Mouse (Mus musculus) CH12.LX (cell line): ENCODE measurements around the gene Fosl1. TPM values are rescaled to one million over a fixed set of nuclear protein-coding genes. Genes with fewer than 3 reads are reported as not detected.

Source experiments
- DNase-seq: peaks from one replicate; pipeline ENCODE4 v3.0.0-alpha.2; 2013; ENCODE audit errors: extremely low read depth
- H3K27ac ChIP-seq: 2 replicates; pipeline ENCODE4 v1.5.1; 2012; ENCODE audit warnings: low read depth, mild to moderate bottlenecking, control low read depth, moderate library complexity; ENCODE audit not compliant: insufficient read depth
- H3K27me3 ChIP-seq: replicated peaks from 2 replicates; pipeline ENCODE3; 2012; ENCODE audit warnings: inconsistent platforms
- H3K36me3 ChIP-seq, 2 experiments: replicated peaks in 1 of 2; 2 replicates each; pipeline versions ENCODE3 to v1.6.1; 2012; ENCODE audit warnings: inconsistent platforms in 1 of 2, low read length in 1 of 2, mild to moderate bottlenecking in 1 of 2, mixed read lengths in 1 of 2, moderate library complexity in 1 of 2; ENCODE audit not compliant: control insufficient read depth in 1 of 2, insufficient read depth in 1 of 2
- H3K4me1 ChIP-seq, 2 experiments: 2 replicates each; pipeline ENCODE4 v1.6.1; 2012; ENCODE audit warnings: inconsistent platforms in 1 of 2, moderate library complexity in 1 of 2; ENCODE audit not compliant: insufficient read depth in 2 of 2, control insufficient read depth in 1 of 2
- H3K4me2 ChIP-seq: 2 replicates; pipeline ENCODE4 v1.6.1; 2012; ENCODE audit warnings: low read depth, mild to moderate bottlenecking, control low read depth; ENCODE audit not compliant: poor library complexity, insufficient read depth, severe bottlenecking
- H3K4me3 ChIP-seq, 3 experiments: fragments of 150-350 bp in 1 of 3; sonication (generic) in 1 of 3; replicated peaks in 1 of 3; 2 replicates each; pipeline versions ENCODE3 to v1.5.1; 2011 to 2012; ENCODE audit warnings: low read depth in 2 of 3, low read length in 2 of 3, mild to moderate bottlenecking in 2 of 3, moderate library complexity in 2 of 3, control low read depth in 1 of 3, improper control_type of control experiment in 1 of 3, inconsistent platforms in 1 of 3, mixed read lengths in 1 of 3; ENCODE audit not compliant: poor library complexity in 1 of 3
- H3K79me2 ChIP-seq: replicated peaks from 2 replicates; pipeline ENCODE4 v1.6.1; 2012; ENCODE audit warnings: mild to moderate bottlenecking, moderate library complexity; ENCODE audit not compliant: control insufficient read depth, poor library complexity, insufficient read depth, severe bottlenecking; ENCODE audit errors: extremely low read depth
- H3K9ac ChIP-seq: 2 replicates; pipeline ENCODE4 v1.6.1; 2012; ENCODE audit warnings: low read depth, mild to moderate bottlenecking, control low read depth, moderate library complexity; ENCODE audit not compliant: insufficient read depth
- H3K9me3 ChIP-seq: replicated peaks from 2 replicates; pipeline ENCODE3; 2012; ENCODE audit warnings: low read length, inconsistent platforms, mixed read lengths
- CHD2 ChIP-seq: IDR thresholded peaks from 2 replicates; pipeline ENCODE4 v1.6.1; 2011; ENCODE audit warnings: low read length, improper control_type of control experiment
- E2F4 ChIP-seq: IDR thresholded peaks from 2 replicates; pipeline ENCODE4 v1.6.1; 2011; ENCODE audit warnings: low read depth, low read length, improper control_type of control experiment; ENCODE audit not compliant: insufficient replicate concordance
- ELF1 ChIP-seq: IDR thresholded peaks from 2 replicates; pipeline ENCODE4 v1.6.1; 2014; ENCODE audit warnings: low read depth, mild to moderate bottlenecking, inconsistent platforms, low read length, improper control_type of control experiment
- ETS1 ChIP-seq: conservative IDR thresholded peaks from 2 replicates; pipeline ENCODE4 v1.6.1; 2012; ENCODE audit warnings: low read depth, mild to moderate bottlenecking, inconsistent platforms, low read length, improper control_type of control experiment, moderate library complexity
- JUN ChIP-seq: IDR thresholded peaks from 2 replicates; pipeline ENCODE4 v1.6.1; 2011; ENCODE audit warnings: low read depth, mild to moderate bottlenecking, low read length, improper control_type of control experiment, moderate library complexity; ENCODE audit not compliant: insufficient read depth
- JUND ChIP-seq: conservative IDR thresholded peaks from 2 replicates; pipeline ENCODE4 v1.6.1; 2011; ENCODE audit warnings: low read depth, low read length, improper control_type of control experiment
- KAT2A ChIP-seq: IDR thresholded peaks from 2 replicates; pipeline ENCODE4 v1.6.1; 2012; ENCODE audit warnings: low read length, improper control_type of control experiment, inconsistent platforms; ENCODE audit not compliant: insufficient replicate concordance
- MAX ChIP-seq: IDR thresholded peaks from 2 replicates; pipeline ENCODE4 v1.6.1; 2011; ENCODE audit warnings: low read length, improper control_type of control experiment
- MAZ ChIP-seq: IDR thresholded peaks from 2 replicates; pipeline ENCODE4 v1.6.1; 2012; ENCODE audit warnings: low read depth, mild to moderate bottlenecking, inconsistent platforms, low read length, improper control_type of control experiment, moderate library complexity
- MYC ChIP-seq: IDR thresholded peaks from 2 replicates; pipeline ENCODE4 v1.6.1; 2011; ENCODE audit warnings: low read depth, mild to moderate bottlenecking, improper control_type of control experiment, low read length
- NELFE ChIP-seq: IDR thresholded peaks from 2 replicates; pipeline ENCODE4 v1.6.1; 2011; ENCODE audit warnings: low read depth, low read length, improper control_type of control experiment
- SIN3A ChIP-seq: IDR thresholded peaks from 2 replicates; pipeline ENCODE4 v1.6.1; 2012; ENCODE audit warnings: low read length, improper control_type of control experiment, inconsistent platforms
- TBP ChIP-seq: conservative IDR thresholded peaks from 2 replicates; pipeline ENCODE4 v1.6.1; 2011; ENCODE audit warnings: low read depth, low read length, improper control_type of control experiment
- UBTF ChIP-seq: IDR thresholded peaks from 2 replicates; pipeline ENCODE4 v1.6.1; 2012; ENCODE audit warnings: low read depth, mild to moderate bottlenecking, inconsistent platforms, low read length, improper control_type of control experiment, moderate library complexity
- USF1 ChIP-seq: IDR thresholded peaks from 2 replicates; pipeline ENCODE4 v1.6.1; 2014; ENCODE audit warnings: low read depth, mild to moderate bottlenecking, inconsistent platforms, low read length, improper control_type of control experiment
- ZC3H11A ChIP-seq: IDR thresholded peaks from 2 replicates; pipeline ENCODE4 v1.6.1; 2012; ENCODE audit warnings: low read depth, mild to moderate bottlenecking, inconsistent platforms, low read length, improper control_type of control experiment
- ZMIZ1 ChIP-seq: IDR thresholded peaks from 2 replicates; pipeline ENCODE4 v1.6.1; 2012; ENCODE audit warnings: low read depth, mild to moderate bottlenecking, inconsistent platforms, low read length, improper control_type of control experiment
- dilution Hi-C: fragments of 300-500 bp; cut with MboI; formaldehyde crosslinking; loops from 2 replicates; pipeline ENCODE4 v1.14.3; 2020; ENCODE audit warnings: low sequenced_read_pairs; ENCODE audit not compliant: extremely low pct_unique_long_range_greater_than_20kb, extremely low pct_ligation_motif_present
- in situ Hi-C: fragments of 300-500 bp; cut with MboI; formaldehyde crosslinking; loops from 3 replicates; pipeline ENCODE4 v1.14.3; 2019; ENCODE audit warnings: low sequenced_read_pairs, low pct_ligation_motif_present, low pct_unique_long_range_greater_than_20kb, mixed read lengths
- polyA plus RNA-seq: library from polyadenylated mRNA; unstranded; fragments of >175 nt; gene quantifications from 2 replicates; pipeline ENCODE4 v1.2.1, GENCODE M21; 2012; ENCODE audit warnings: low read depth; ENCODE audit not compliant: insufficient read length
- total RNA-seq, 2 experiments: library from RNA; depleted of rRNA; stranded (reverse); fragments of 300-350 nt in 1 of 2; fragments of >200 nt in 1 of 2; gene quantifications; 2 replicates each; pipeline ENCODE4 v1.2.3; 2012 to 2014

Fosl1 gene
- total and polyA plus RNA-seq, 3 experiments, result not detected

- peaks cover 8% of the 10 kb centered on the region for H3K27me3 ChIP-seq
- peaks cover 14 to 19% of the 10 kb centered on the region in 2 experiments for H3K36me3 ChIP-seq
- no peaks in the 10 kb centered on the region; the same call in 1 of the 2 replicates for H3K79me2 ChIP-seq
- in situ Hi-C loops, result no loop called here
- TF ChIP-seq ZMIZ1, result no peak
- TF ChIP-seq UBTF, result no peak
- TF ChIP-seq MAZ, result no peak
- no peak for TF ChIP-seq ZC3H11A
- no peak for TF ChIP-seq CHD2
- TF ChIP-seq NELFE, result no peak
- TF ChIP-seq KAT2A, result no peak
- no peak for TF ChIP-seq JUND
- TF ChIP-seq, all 38 proteins: peak for 0
- H3K9me3 ChIP-seq, result no peaks in the 10 kb centered on the region
- peaks cover 23 to 50% of the 10 kb centered on the region in 2 experiments for H3K4me1 ChIP-seq
- DNase-seq, result no peak
- no peak overlapping the region for H3K4me2 ChIP-seq
- dilution Hi-C loops, result no loop called here
- H3K9ac ChIP-seq, result no peak overlapping the region
- H3K27ac ChIP-seq, result no peak overlapping the region
- no peak overlapping the region for H3K4me3 ChIP-seq
These were observed 16.9 kb upstream of the Fosl1 start for GRCm38 (mm10) chr19:5430408-5430807.

DNA sequence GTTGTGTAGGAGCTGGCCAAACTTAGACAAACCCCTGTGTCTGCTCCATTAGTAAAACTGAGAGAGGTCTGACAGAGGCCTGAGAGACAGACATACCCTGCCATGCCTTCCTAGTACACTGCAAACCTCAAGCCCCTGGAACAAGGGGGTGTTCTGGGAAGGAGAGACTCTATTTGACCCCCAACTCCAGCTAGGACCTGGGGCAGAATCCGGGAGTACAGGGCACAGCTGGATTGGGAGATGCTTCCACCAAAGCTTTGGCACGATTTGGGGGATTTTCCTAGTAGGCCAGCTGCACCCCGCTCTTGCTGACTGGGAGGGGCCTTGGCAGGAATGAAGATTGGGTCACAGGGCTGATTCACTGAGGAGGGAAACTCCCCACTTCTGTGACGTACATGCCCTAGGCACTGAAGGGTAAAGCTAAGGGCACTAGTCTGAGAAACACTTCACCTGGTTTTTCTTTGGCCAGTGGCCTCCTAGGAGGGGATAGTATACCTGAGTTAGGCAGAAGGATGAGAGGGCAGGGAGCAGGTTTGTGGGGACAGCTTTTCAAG is 15.4 kb upstream of the Fosl1 start:
- H3K27me3 ChIP-seq, result peaks cover 14% of the 10 kb centered on the region
- TF ChIP-seq E2F4 (no peak), ELF1 (no peak), MYC (no peak), TBP (no peak), SIN3A (no peak), USF1 (no peak), ZC3H11A (no peak), MAX (no peak), ETS1 (no peak), JUN (no peak)
- in situ Hi-C loops (no loop called here), dilution Hi-C loops (no loop called here)
- no peak overlapping the region for H3K9ac ChIP-seq
- H3K4me3 ChIP-seq, result no peak overlapping the region
- no peaks in the 10 kb centered on the region for H3K9me3 ChIP-seq
- H3K79me2 ChIP-seq, result no peaks in the 10 kb centered on the region
- no peak overlapping the region for H3K4me2 ChIP-seq
- no peak overlapping the region for H3K27ac ChIP-seq
- peaks cover 3 to 8% of the 10 kb centered on the region in 2 experiments for H3K36me3 ChIP-seq
- DNase-seq, result peak; percentile 34
- peaks cover 16 to 37% of the 10 kb centered on the region in 2 experiments for H3K4me1 ChIP-seq
